Mouse (Mus musculus): Measurements from ENCODE around the gene Cox14. TPM values are rescaled to one million over a fixed set of nuclear protein-coding genes. Genes with fewer than 3 reads are reported as not detected.

Gene Cox14
- 162 TPM for polyA plus RNA-seq (2017; shearing (Covaris generic))

DNA sequence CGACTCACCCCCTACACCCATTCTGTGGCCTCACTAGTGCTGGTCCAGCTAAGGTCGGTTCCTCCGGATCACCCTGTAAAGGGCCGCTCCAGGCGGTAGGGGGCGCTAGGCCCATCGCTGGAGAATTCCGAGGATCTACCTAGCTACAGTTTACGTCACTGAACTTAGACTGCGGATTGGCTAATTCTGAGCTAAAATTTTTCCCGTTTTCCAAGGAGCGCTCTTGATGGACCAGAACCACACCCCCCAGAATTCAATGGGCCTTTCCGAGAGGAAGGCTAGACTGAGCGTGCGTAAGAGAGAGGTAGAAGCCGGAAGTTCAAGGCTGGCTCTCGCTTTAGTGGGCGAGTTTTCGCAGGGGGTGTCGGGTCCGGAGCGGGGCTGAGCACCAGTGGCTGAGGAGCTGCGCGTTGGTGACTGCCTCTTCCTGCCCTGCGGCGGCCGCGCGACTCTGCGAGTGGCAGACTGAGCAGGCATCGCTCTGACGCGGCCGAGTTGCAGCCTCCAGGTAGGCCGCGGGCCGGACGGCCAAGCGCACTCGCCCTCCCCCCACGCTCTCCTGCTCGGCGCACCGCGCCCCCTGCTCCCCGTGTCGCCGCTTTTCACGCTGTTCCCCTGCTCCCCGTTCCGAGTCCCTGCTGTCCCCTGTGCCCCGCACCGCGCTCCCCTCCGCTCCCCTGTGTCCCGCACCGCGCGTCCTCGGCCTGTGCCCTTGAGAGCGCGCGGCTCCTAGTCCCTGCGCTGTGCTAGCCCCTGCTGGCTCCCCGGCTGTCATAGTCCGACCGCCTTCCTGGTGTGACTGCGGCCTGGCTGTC lies at the start of gene Cox14:
TSS of gene Cox14 (plus strand) at position 278 of the 815 bp plus-strand sequence.

DNA sequence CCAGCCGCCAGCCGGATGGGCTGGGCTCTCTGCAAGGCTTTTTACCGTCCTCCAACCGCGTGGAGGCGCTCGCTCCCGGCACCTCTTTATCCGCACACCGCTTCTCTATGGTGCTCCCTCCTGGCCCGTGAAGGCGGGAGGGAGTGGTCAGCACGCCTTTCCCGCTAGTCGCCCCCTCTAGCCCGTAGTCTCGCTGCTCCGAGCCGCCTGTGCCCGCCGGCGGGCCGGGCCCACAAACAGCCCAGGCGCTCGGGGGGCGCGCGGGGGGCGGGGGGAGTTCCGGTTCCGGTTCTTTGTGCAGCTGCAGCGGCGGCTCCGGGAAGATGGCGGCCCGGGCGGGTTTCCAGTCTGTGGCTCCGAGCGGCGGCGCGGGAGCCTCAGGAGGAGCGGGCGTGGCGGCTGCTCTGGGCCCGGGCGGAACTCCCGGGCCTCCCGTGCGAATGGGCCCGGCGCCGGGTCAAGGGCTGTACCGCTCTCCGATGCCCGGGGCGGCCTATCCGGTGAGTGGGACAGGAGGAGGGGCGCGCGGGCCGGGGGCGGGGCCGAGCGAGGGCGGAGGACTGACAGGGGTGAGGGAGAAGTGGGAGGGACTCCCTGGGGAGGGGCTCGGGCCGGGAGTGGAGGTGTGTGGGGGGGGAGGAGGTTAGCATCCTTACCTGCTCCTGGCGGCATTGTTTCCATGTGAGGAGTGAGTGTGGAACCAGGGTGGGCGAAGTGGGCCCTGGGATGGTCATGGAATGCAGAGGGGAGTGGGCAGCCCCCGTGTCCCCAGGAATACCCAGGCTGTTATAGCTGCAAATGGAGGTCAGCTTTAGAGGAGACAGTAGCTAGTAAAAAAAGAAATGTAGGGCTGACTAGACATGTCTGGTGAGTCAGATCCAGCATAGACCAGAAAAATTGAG lies 23.2 kb upstream of the Cox14 start, which contains the start of gene Smarcd1:
TSS of gene Smarcd1 (plus strand) at position 131 of the 902 bp plus-strand sequence.

DNA sequence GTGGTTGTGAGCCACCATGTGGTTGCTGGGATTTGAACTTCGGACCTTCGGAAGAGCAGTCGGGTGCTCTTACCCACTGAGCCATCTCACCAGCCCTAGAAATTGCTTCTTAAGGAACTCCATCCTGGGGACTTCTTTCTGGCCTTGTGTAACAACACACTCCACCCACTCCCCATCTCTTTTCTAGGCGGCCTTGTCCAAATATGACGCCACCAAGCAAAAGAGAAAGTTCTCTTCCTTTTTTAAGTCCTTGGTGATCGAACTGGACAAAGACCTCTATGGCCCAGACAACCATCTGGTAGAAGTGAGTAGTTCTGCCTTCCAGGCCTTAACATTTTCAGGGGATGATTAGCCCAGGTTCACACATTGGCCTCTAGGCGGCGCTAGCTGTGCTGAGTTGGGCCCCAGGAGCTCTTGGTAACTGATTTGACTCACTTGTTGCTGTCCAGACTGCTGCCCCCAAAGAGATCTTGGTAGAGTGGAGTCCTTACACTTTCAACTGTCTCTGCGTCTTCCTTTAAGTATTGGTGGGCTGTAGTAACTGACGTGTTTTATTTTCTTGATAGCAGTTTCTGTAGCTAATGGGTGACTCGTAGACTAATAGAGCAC lies 19.9 kb upstream of the Cox14 start, which contains the start of gene Gm17349:
TSS of gene Gm17349 (minus strand) at position 51 of the 609 bp plus-strand sequence.

DNA sequence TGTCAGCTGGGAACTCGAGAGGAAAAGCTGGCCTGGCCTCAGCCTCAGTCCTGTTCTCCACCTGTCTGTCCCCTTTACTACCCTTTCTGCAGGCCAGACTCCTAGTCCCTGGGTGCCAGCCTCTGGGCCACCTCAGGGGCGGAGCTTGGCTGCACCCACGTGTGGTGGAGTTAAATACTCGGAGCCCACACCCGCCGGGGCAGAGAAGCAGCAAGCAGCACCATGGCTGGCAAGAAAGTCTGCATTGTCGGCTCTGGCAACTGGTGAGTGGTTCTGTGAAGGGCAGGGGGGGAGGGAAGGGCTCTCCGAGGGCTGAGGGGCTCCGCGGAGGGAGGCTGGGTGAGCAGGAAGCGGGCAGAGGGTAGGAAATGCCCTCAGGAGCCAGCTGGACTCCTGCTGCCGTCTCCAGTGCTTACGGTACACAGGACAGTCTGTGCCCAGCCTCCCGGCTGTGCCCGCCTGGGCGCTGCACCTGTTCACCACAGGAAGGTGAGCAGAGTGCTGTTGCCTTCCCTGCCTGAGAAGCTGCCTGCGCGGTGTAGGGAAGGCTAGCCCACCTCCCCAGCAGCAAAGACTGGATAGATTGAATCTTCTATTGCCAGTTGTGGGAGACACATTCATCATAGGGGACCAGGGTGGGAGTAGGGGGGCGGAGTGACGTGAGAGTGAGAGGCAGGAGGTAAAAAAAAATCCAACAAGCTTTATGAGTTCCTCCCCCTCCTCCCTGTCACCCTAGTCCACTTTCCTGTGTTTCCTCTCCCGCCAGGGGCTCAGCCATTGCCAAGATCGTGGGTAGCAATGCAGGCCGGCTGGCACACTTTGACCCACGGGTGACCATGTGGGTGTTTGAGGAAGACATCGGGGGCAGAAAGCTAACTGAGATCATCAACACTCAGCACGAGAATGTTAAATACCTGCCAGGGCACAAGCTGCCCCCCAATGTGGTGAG lies 7.8 kb upstream of the Cox14 start, which contains the start of gene Gpd1:
TSS of gene Gpd1 (plus strand) at position 130 of the 949 bp plus-strand sequence.

DNA sequence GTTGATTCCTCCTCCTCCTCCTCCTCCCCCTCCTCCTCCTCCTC lies 47.3 kb downstream of the Cox14 start, which contains the start of gene Cers5:
TSS of gene Cers5 (minus strand) at position 5 of the 44 bp plus-strand sequence.

Other genes with a start within 250 kb of the Cox14 start
- 0.13 TPM for gene Faim2, start 197.5 kb upstream of the Cox14 start, polyA plus RNA-seq (2017; shearing (Covaris generic))
- gene Aqp2, start 146.6 kb upstream of the Cox14 start, polyA plus RNA-seq (2017; shearing (Covaris generic)) = not detected
- gene Aqp5, start 134.8 kb upstream of the Cox14 start, polyA plus RNA-seq (2017; shearing (Covaris generic)) = not detected
- not detected for gene Aqp6, start 124.2 kb upstream of the Cox14 start, polyA plus RNA-seq (2017; shearing (Covaris generic))
- gene Racgap1, start 74.0 kb upstream of the Cox14 start, polyA plus RNA-seq (2017; shearing (Covaris generic)) = 21.3 TPM
- 1.0 TPM for gene Asic1, start 55.2 kb upstream of the Cox14 start, polyA plus RNA-seq (2017; shearing (Covaris generic))
- 36.9 TPM for gene Smarcd1, start 23.5 kb upstream of the Cox14 start, polyA plus RNA-seq (2017; shearing (Covaris generic))
- not detected for gene Gm17349, start 20.1 kb upstream of the Cox14 start, polyA plus RNA-seq (2017; shearing (Covaris generic))
- 0.06 TPM for gene Gpd1, start 8.1 kb upstream of the Cox14 start, polyA plus RNA-seq (2017; shearing (Covaris generic))
- 85.7 TPM for gene Cers5, start 47.3 kb downstream of the Cox14 start, polyA plus RNA-seq (2017; shearing (Covaris generic))
- 1.6 TPM for gene Lima1, start 149.8 kb downstream of the Cox14 start, polyA plus RNA-seq (2017; shearing (Covaris generic))
- gene Fam186a, start 241.4 kb downstream of the Cox14 start, polyA plus RNA-seq (2017; shearing (Covaris generic)) = not detected
- 60.1 TPM for gene Larp4, start 244.4 kb downstream of the Cox14 start, polyA plus RNA-seq (2017; shearing (Covaris generic))

Measured in CD4-positive, CD25-positive, alpha-beta regulatory T cell (primary cell).